Comparison of ENCODE assay signal across 18 mouse cellular contexts in genomic region chr19:38242314-38242852, GRCm38 (mm10). TPM values are rescaled to one million over a fixed set of nuclear protein-coding genes. Genes with fewer than 3 reads are reported as not detected.
"Had no signal": no experiment of that assay in that cellular context is flagged by ENCODE, and none has a peak within 500 bp of the region (broad histone marks: within the 10 kb centered on the region; RNA-seq: fewer than 3 reads in every experiment).

No protein-coding gene starts in this region.

- H3K9me3 ChIP-seq: liver, embryonic 13.5 days; megakaryocyte, embryonic 14.5 days; midbrain, embryonic 10.5 days; midbrain, embryonic 13.5 days had no signal

- DNase-seq: kidney, adult 11 months; kidney, adult 8-10 months; kidney, postnatal 14 days; kidney, postnatal 4 days; liver, embryonic 13.5 days; lung, embryonic 14.5 days; lung, postnatal 10 days; lung, postnatal 36 days; right cerebral cortex, postnatal 14 days; right cerebral cortex, postnatal 4 days; thymus, postnatal 25 days had no signal

- H3K36me3 ChIP-seq: liver, embryonic 13.5 days; midbrain, embryonic 10.5 days; midbrain, embryonic 13.5 days had no signal

- H3K4me3 ChIP-seq: liver, embryonic 13.5 days; megakaryocyte, embryonic 14.5 days; midbrain, embryonic 10.5 days; midbrain, embryonic 13.5 days had no signal

- H3K9ac ChIP-seq: liver, embryonic 13.5 days; lung, embryonic 14.5 days; midbrain, embryonic 13.5 days had no signal

- H3K27ac ChIP-seq: liver, embryonic 13.5 days; midbrain, embryonic 10.5 days; midbrain, embryonic 13.5 days had no signal

- H3K4me2 ChIP-seq: liver, embryonic 13.5 days; lung, embryonic 14.5 days; midbrain, embryonic 13.5 days had no signal

- H3K4me1 ChIP-seq: liver, embryonic 13.5 days had no signal

- H3K27me3 ChIP-seq: liver, embryonic 13.5 days; midbrain, embryonic 13.5 days had no signal

- ATAC-seq: midbrain, embryonic 13.5 days; midbrain, embryonic 16.5 days had no signal

RNA-seq across cellular contexts. Expression of gene Lgi1, which starts 22.0 kb away (rescaled TPM):
- total RNA-seq: liver, adult 2 months; monocyte, adult 5-6 weeks had no signal
- polyA plus RNA-seq: liver, adult 2 months; lung, embryonic 14.5 days; thymus, postnatal 0 days had no signal
